Comparison of ENCODE assay signal across 8 mouse cellular contexts in genomic region chr10:80270099-80270498, GRCm38 (mm10). TPM values are rescaled to one million over a fixed set of nuclear protein-coding genes. Genes with fewer than 3 reads are reported as not detected.
DNase-seq lines count a peak whose midpoint lies in the region; ATAC-seq and TF ChIP-seq lines count a peak whose summit lies in the region.

No protein-coding gene starts in this region.

- H3K4me3 ChIP-seq in hindbrain, embryonic 10.5 days, result 0 out of 2 replicates have a peak overlapping the region, but pooled peaks have one; percentile 2
- H3K4me3 ChIP-seq in hindbrain, embryonic 14.5 days (replicated peaks; ENCODE audit: low read length), result no peak overlapping the region
- peak overlapping the region; percentile 37 for H3K4me3 ChIP-seq in embryonic facial prominence, embryonic 10.5 days
- no peak overlapping the region for H3K4me3 ChIP-seq in intestine, postnatal 0 days (ENCODE audit: low read depth, low read length)
- no peak overlapping the region for H3K4me3 ChIP-seq in midbrain, embryonic 14.5 days (replicated peaks; ENCODE audit: low read depth, low read length)

- H3K27me3 ChIP-seq in hindbrain, embryonic 10.5 days (ENCODE audit: insufficient read depth, poor library complexity, severe bottlenecking), result no peaks in the 10 kb centered on the region
- no peaks in the 10 kb centered on the region for H3K27me3 ChIP-seq in hindbrain, embryonic 14.5 days (ENCODE audit: control insufficient read depth, insufficient read depth, low read length)
- no peaks in the 10 kb centered on the region for H3K27me3 ChIP-seq in embryonic facial prominence, embryonic 10.5 days (replicated peaks; ENCODE audit: low read depth, poor library complexity, severe bottlenecking)
- H3K27me3 ChIP-seq in intestine, postnatal 0 days (replicated peaks; ENCODE audit: control insufficient read depth, insufficient read depth, low read length), result no peaks in the 10 kb centered on the region
- no peaks in the 10 kb centered on the region for H3K27me3 ChIP-seq in midbrain, embryonic 14.5 days (ENCODE audit: control insufficient read depth, insufficient read depth, low read length)

- no peak overlapping the region for H3K4me2 ChIP-seq in hindbrain, embryonic 14.5 days (replicated peaks)
- peak overlapping the region; percentile 40; the same call in 1 of the 2 replicates for H3K4me2 ChIP-seq in intestine, postnatal 0 days (replicated peaks; ENCODE audit: low read depth)
- no peak overlapping the region for H3K4me2 ChIP-seq in midbrain, embryonic 14.5 days (ENCODE audit: low read length)

- no peak overlapping the region for H3K9ac ChIP-seq in hindbrain, embryonic 14.5 days
- no peak overlapping the region for H3K9ac ChIP-seq in intestine, postnatal 0 days (ENCODE audit: low read depth, low read length)
- peak overlapping the region; percentile 14; the same call in 1 of the 2 replicates for H3K9ac ChIP-seq in midbrain, embryonic 14.5 days (replicated peaks; ENCODE audit: low read length)

- peaks cover 64% of the 10 kb centered on the region for H3K4me1 ChIP-seq in hindbrain, embryonic 10.5 days (replicated peaks)
- H3K4me1 ChIP-seq in hindbrain, embryonic 14.5 days (replicated peaks; ENCODE audit: control insufficient read depth, insufficient read depth, low read length), result peaks cover 48% of the 10 kb centered on the region
- H3K4me1 ChIP-seq in embryonic facial prominence, embryonic 10.5 days, result peaks cover 58% of the 10 kb centered on the region
- H3K4me1 ChIP-seq in intestine, postnatal 0 days (replicated peaks; ENCODE audit: control insufficient read depth, insufficient read depth, low read length), result 0 out of 2 replicates have a peak, but pooled peaks cover 6% of the 10 kb centered on the region
- H3K4me1 ChIP-seq in midbrain, embryonic 14.5 days (ENCODE audit: control insufficient read depth, insufficient read depth, low read length), result peaks cover 24% of the 10 kb centered on the region

- H3K9me3 ChIP-seq in hindbrain, embryonic 10.5 days, result no peaks in the 10 kb centered on the region
- no peaks in the 10 kb centered on the region for H3K9me3 ChIP-seq in hindbrain, embryonic 14.5 days (ENCODE audit: control insufficient read depth, low read length)
- no peaks in the 10 kb centered on the region for H3K9me3 ChIP-seq in embryonic facial prominence, embryonic 10.5 days
- H3K9me3 ChIP-seq in intestine, postnatal 0 days (ENCODE audit: control insufficient read depth), result no peaks in the 10 kb centered on the region
- H3K9me3 ChIP-seq in midbrain, embryonic 14.5 days (ENCODE audit: control insufficient read depth, low read length), result no peaks in the 10 kb centered on the region

- ATAC-seq in hindbrain, embryonic 14.5 days (ENCODE audit: low FRiP score), result no peak
- ATAC-seq in intestine, postnatal 0 days, result no peak
- no peak for ATAC-seq in midbrain, embryonic 14.5 days (ENCODE audit: low FRiP score, low TSS enrichment)

- WGBS in hindbrain, embryonic 10.5 days, result 98% methylated on average over 2 of the region's 2 CpGs
- 98% methylated on average over 2 of the region's 2 CpGs for WGBS in hindbrain, embryonic 14.5 days
- WGBS in embryonic facial prominence, embryonic 10.5 days, result 93% methylated on average over 2 of the region's 2 CpGs
- 55% methylated on average over 2 of the region's 2 CpGs for WGBS in intestine, postnatal 0 days
- 95% methylated on average over 2 of the region's 2 CpGs for WGBS in midbrain, embryonic 14.5 days

- peaks cover 75% of the 10 kb centered on the region for H3K36me3 ChIP-seq in hindbrain, embryonic 10.5 days
- H3K36me3 ChIP-seq in hindbrain, embryonic 14.5 days (replicated peaks; ENCODE audit: control insufficient read depth, insufficient read depth), result peaks cover 23% of the 10 kb centered on the region
- H3K36me3 ChIP-seq in embryonic facial prominence, embryonic 10.5 days (replicated peaks), result peaks cover 76% of the 10 kb centered on the region
- H3K36me3 ChIP-seq in intestine, postnatal 0 days (ENCODE audit: control insufficient read depth, insufficient read depth), result peaks cover 17% of the 10 kb centered on the region
- H3K36me3 ChIP-seq in midbrain, embryonic 14.5 days (ENCODE audit: control insufficient read depth, insufficient read depth, low read length), result peaks cover 32% of the 10 kb centered on the region

- DNase-seq in hindbrain, embryonic 10.5 days (ENCODE audit: low spot score), result no peak
- no peak for DNase-seq in hindbrain, embryonic 14.5 days (ENCODE audit: low spot score)
- DNase-seq in embryonic facial prominence, embryonic 10.5 days (ENCODE audit: low spot score), result no peak
- no peak for DNase-seq in midbrain, embryonic 14.5 days
- no peak for DNase-seq in thymus, postnatal 10 days (ENCODE audit: low spot score in 2 of 2)
- DNase-seq in frontal cortex, postnatal 36 days (ENCODE audit: low spot score in 2 of 2), result no peak
- no peak for DNase-seq in adrenal gland, postnatal 4 days (ENCODE audit: low spot score in 2 of 2)

- H3K27ac ChIP-seq in hindbrain, embryonic 10.5 days, result no peak overlapping the region
- H3K27ac ChIP-seq in hindbrain, embryonic 14.5 days, result no peak overlapping the region
- H3K27ac ChIP-seq in embryonic facial prominence, embryonic 10.5 days (replicated peaks), result no peak overlapping the region
- H3K27ac ChIP-seq in intestine, postnatal 0 days (ENCODE audit: low read depth, low read length), result peak overlapping the region; percentile 87
- H3K27ac ChIP-seq in midbrain, embryonic 14.5 days (replicated peaks; ENCODE audit: low read depth, low read length), result no peak overlapping the region

- no peak for TF ChIP-seq CTCF in intestine, postnatal 0 days (IDR thresholded peaks at IDR 0.05; ENCODE audit: low read depth)

RNA-seq across cellular contexts. Expression of gene Dazap1, which starts 8.8 kb away (rescaled TPM):
- 51.0 and 51.2 TPM in 2 replicates for polyA plus RNA-seq in hindbrain, embryonic 10.5 days (2016; fragmentation: Nextera tagmentation; extraction: Ambion mirVana)
- 35.2 and 36.3 TPM in 2 replicates for polyA plus RNA-seq in hindbrain, embryonic 14.5 days (2014; fragmentation: Nextera tagmentation; extraction: Ambion mirVana)
- 56.2 and 58.5 TPM in 2 replicates for polyA plus RNA-seq in embryonic facial prominence, embryonic 10.5 days (2016; fragmentation: Nextera tagmentation; extraction: Ambion mirVana)
- polyA plus RNA-seq in intestine, postnatal 0 days (2015; fragmentation: Nextera tagmentation; extraction: Ambion mirVana), result 26.6 and 29.0 TPM in 2 replicates
- 42.5 and 49.3 TPM in 2 replicates for polyA plus RNA-seq in midbrain, embryonic 14.5 days (2014; fragmentation: Nextera tagmentation; extraction: Ambion mirVana)
- total RNA-seq in adrenal gland, postnatal 4 days (2021), result 100 to 1,000 TPM; 180 to 181 TPM

RNA-seq across cellular contexts. Expression of gene Gamt, which starts 9.3 kb away (rescaled TPM):
- 38.3 and 45.1 TPM in 2 replicates for polyA plus RNA-seq in hindbrain, embryonic 10.5 days (2016; fragmentation: Nextera tagmentation; extraction: Ambion mirVana)
- 17.3 and 24.3 TPM in 2 replicates for polyA plus RNA-seq in hindbrain, embryonic 14.5 days (2014; fragmentation: Nextera tagmentation; extraction: Ambion mirVana)
- polyA plus RNA-seq in embryonic facial prominence, embryonic 10.5 days (2016; fragmentation: Nextera tagmentation; extraction: Ambion mirVana), result 24.4 and 25.0 TPM in 2 replicates
- 30.1 and 37.2 TPM in 2 replicates for polyA plus RNA-seq in intestine, postnatal 0 days (2015; fragmentation: Nextera tagmentation; extraction: Ambion mirVana)
- polyA plus RNA-seq in midbrain, embryonic 14.5 days (2014; fragmentation: Nextera tagmentation; extraction: Ambion mirVana), result 15.1 and 16.7 TPM in 2 replicates
- total RNA-seq in adrenal gland, postnatal 4 days (2021), result 100 to 1,000 TPM; 181 to 214 TPM

RNA-seq across cellular contexts. Expression of gene Ndufs7, which starts 21.2 kb away (rescaled TPM):
- 303 and 313 TPM in 2 replicates for polyA plus RNA-seq in hindbrain, embryonic 10.5 days (2016; fragmentation: Nextera tagmentation; extraction: Ambion mirVana)
- 303 and 341 TPM in 2 replicates for polyA plus RNA-seq in hindbrain, embryonic 14.5 days (2014; fragmentation: Nextera tagmentation; extraction: Ambion mirVana)
- 303 and 309 TPM in 2 replicates for polyA plus RNA-seq in embryonic facial prominence, embryonic 10.5 days (2016; fragmentation: Nextera tagmentation; extraction: Ambion mirVana)
- 584 and 605 TPM in 2 replicates for polyA plus RNA-seq in intestine, postnatal 0 days (2015; fragmentation: Nextera tagmentation; extraction: Ambion mirVana)
- 274 and 323 TPM in 2 replicates for polyA plus RNA-seq in midbrain, embryonic 14.5 days (2014; fragmentation: Nextera tagmentation; extraction: Ambion mirVana)
- total RNA-seq in adrenal gland, postnatal 4 days (2021), result 100 to 1,000 TPM; 208 to 225 TPM

RNA-seq across cellular contexts. Expression of gene Rps15, which starts 22.2 kb away (rescaled TPM):
- 971 and 1,039 TPM in 2 replicates for polyA plus RNA-seq in hindbrain, embryonic 10.5 days (2016; fragmentation: Nextera tagmentation; extraction: Ambion mirVana)
- polyA plus RNA-seq in hindbrain, embryonic 14.5 days (2014; fragmentation: Nextera tagmentation; extraction: Ambion mirVana), result 570 and 649 TPM in 2 replicates
- polyA plus RNA-seq in embryonic facial prominence, embryonic 10.5 days (2016; fragmentation: Nextera tagmentation; extraction: Ambion mirVana), result 1,079 and 1,119 TPM in 2 replicates
- polyA plus RNA-seq in intestine, postnatal 0 days (2015; fragmentation: Nextera tagmentation; extraction: Ambion mirVana), result 708 and 727 TPM in 2 replicates
- 622 and 707 TPM in 2 replicates for polyA plus RNA-seq in midbrain, embryonic 14.5 days (2014; fragmentation: Nextera tagmentation; extraction: Ambion mirVana)
- 1,000 to 10,000 TPM; 1,413 to 1,504 TPM for total RNA-seq in adrenal gland, postnatal 4 days (2021)

RNA-seq across cellular contexts. Expression of gene Apc2, which starts 25.7 kb away (rescaled TPM):
- 30.4 and 86.1 TPM in 2 replicates for polyA plus RNA-seq in hindbrain, embryonic 10.5 days (2016; fragmentation: Nextera tagmentation; extraction: Ambion mirVana)
- 200 and 216 TPM in 2 replicates for polyA plus RNA-seq in hindbrain, embryonic 14.5 days (2014; fragmentation: Nextera tagmentation; extraction: Ambion mirVana)
- polyA plus RNA-seq in embryonic facial prominence, embryonic 10.5 days (2016; fragmentation: Nextera tagmentation; extraction: Ambion mirVana), result 11.8 and 12.6 TPM in 2 replicates
- polyA plus RNA-seq in intestine, postnatal 0 days (2015; fragmentation: Nextera tagmentation; extraction: Ambion mirVana), result 1.1 and 1.6 TPM in 2 replicates
- polyA plus RNA-seq in midbrain, embryonic 14.5 days (2014; fragmentation: Nextera tagmentation; extraction: Ambion mirVana), result 241 and 259 TPM in 2 replicates
- total RNA-seq in adrenal gland, postnatal 4 days (2021), result 10 to 100 TPM in 1 of 2 experiments, 1 to 10 TPM in 1; 9.9 to 10.4 TPM

Comparison
In these comparisons a context has a peak if more than half of its experiments do, and no peak if none do; other contexts are left out.
1. H3K4me3 ChIP-seq: peak in hindbrain, embryonic 10.5 days (single experiment) and embryonic facial prominence, embryonic 10.5 days (single experiment); none in hindbrain, embryonic 14.5 days (single experiment), intestine, postnatal 0 days (single experiment) and midbrain, embryonic 14.5 days (single experiment).